Mouse (Mus musculus) skeletal muscle tissue, adult 2 months (tissue): ENCODE data around the gene Slc7a15.

Experiments used
- DNase-seq: peaks from one replicate; pipeline ENCODE4 v3.0.0-alpha.2; 2012; ENCODE audit warnings: low read depth, low spot score

The Slc7a15 gene

DNA sequence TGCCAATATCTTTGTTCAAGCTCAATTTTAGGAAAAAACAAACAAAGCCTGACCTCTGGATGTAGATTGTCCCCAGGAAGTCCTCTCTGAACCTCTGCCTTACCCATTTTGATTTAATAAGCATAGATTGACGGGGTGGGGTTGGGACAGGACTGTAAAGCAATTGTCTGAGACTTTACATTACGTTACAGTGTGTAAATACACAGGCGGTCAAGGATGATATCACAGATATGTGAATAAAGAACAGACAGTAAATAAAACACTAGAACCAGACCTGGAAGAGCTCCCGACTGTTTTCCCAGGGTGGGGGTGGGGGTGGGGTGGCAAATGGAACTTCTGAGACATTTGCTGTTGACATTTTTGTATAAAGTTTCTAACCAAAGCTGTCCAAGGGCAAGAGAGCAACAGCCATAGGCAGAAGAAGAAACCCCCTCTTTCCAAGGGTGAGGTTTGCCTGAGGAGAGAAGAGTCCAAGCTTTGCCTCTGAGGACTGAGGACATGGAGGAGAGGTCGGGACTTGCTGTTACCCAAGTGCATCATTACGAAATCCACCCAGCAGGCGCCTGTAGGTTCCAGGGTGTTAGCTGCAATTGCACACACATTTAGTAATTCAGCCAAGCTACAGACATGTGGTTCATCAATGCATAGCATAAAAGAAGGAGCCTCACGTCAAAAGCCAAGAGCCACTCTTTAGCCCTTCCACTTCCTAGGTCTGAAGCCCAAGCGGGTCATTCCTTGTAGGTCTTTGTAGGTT lies 91.7 kb downstream of the Slc7a15 start:
- DNase-seq: no peak

DNA sequence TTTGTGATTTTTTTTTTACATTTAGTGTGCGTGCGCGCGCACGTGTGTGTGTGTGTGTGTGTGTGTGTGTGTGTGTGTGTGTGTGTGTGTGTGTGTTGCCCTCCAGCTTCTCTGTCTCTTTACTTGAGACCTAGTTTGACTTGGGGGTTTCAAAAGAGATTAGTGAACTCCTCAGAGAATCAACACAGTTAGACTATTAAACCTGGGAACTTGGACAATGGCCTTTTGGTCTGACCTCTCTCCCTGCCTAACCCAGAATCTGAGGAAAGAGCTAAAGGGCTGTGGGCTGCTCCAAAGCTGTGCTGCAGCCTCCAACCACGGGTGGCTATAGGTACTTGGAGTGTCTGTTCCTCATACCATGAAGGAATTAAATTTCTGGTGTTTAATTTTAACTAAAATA lies 94.7 kb downstream of the Slc7a15 start:
- no peak for DNase-seq

DNA sequence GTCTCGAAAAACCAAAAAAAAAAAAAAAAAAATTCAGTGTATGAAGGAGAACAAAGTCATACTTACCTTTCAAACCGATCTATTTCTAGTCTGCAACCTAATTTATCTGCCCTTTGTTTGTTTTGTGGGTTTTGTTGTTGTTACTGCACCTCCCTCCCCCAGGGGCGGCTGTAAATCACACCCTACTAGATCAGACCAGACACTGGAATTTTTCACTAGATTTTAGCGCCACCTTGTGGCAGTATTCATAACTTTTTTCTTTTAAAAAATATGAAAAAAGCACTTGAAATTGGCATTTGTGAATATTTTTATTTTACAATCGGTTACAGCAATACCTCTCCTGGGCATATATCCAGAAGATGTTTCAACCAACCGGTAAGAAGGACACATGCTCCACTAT lies 96.3 kb downstream of the Slc7a15 start:
- DNase-seq: no peak

DNA sequence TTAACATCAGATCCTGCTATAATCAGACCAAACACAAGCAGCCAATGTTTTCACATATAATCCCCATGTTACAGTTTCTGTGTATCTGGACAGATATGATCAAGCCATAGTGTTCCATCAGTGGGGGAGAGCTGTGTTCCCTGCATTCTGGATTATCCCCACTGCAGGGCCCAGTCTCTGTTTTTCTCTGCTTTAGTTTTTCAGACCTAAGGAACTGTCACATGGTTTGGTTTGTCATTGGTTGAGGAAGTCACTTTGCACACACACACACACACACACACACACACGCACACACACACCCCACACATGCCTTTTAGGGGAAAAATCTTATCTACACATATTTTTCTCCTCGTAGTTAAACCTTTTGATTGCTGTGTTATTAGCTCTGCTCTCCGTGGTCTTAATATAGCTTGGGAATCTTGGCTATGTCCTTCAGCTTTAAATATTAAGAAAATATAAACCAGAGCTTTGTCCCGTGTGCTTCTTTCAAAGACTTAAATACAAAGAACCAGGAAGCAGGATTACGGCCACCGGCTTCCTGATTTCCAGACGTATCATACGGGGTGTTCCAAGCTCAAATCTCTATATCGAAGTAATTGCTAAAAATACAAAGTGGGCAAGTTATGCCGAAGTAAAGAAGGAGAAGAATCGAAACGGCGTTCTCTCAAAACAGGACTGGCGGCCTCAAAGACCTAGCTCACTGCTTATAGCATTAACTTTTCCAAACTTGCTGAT lies 97.1 kb downstream of the Slc7a15 start:
- DNase-seq: no peak

DNA sequence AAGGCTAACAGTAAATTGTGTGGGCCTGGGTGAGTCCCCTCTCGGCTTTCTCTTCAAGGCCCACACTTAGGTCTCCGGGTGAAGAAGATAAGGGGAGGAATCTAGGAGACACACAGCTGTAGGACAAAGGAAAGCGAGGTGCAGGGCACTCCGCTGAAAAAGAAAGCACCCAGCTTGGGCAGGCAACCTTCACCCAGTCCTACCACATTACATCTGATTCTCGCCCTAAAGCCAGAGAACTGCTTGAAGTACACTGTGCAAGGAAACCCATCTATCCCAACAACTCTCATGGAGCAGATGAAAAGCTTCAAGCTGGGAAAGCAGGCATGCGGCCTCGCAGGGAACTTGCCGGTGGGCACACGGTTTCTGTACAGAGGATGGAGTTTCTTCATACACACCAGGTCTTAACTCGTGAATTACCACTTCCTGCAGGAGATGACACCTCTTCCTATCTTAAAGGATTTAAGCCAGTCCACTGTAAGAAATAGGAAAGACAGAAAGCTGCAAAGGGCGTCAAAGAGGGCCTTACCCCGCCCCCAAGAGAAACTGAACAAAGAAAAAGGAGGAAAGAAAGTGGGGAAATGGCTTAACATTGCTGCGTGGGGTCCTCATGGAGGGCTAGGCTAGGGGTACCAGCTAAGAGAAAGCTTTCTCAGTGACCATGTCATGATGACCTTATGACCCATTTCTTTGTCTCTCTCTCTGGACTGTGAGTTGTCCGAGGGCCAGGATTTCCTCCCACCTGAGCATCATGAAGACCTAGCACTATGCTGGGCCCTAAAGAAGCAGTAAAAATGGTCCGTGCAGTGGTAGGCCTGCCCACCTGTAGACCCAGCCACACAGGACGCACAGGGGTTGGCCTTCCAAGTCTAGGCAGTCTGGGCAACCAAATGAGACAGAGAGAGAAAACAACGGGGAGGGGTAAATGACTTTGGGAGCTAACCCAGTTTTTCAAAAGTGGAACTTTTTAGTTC lies 98.0 kb downstream of the Slc7a15 start:
- DNase-seq: no peak

DNA sequence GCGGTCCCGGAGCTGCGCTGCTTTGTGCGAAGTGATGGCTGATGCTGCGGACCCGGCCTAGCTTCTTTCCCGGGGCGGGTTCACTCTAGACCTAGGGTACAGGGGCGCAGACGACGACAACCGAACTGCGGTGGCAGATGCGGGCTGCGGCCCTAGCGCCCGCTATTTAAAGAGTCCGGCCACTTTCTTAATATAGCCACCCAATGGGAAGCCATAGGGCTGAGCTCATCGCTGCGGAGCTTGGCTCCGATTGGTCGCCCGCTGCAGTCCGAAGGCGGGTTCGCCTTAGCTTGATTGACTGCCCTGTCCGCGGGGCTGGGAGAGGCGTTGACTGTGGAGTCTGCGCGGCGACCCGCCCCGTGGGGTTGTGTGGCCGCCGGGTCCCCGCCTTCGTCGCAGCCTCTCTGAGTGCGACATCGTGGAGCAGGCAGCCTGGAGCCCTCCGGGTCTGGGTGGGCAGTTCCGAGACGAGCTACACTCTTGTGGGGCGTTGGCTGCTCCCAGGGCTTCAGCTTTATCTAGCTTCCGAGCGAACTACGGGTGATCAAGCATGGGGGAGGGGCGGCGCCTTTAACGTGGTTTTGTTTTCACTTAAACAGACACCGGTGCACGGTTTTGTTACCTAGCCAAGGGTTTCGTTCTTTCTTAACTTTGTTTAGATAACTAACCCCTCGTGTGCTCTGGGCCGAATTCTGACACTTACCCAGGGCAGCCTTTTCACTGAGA lies 98.8 kb downstream of the Slc7a15 start, which contains the start of gene Rhob:
Rhob (minus strand) TSS at position 139 of the 726 bp plus-strand sequence.
- DNase-seq: peak; percentile 99

DNA sequence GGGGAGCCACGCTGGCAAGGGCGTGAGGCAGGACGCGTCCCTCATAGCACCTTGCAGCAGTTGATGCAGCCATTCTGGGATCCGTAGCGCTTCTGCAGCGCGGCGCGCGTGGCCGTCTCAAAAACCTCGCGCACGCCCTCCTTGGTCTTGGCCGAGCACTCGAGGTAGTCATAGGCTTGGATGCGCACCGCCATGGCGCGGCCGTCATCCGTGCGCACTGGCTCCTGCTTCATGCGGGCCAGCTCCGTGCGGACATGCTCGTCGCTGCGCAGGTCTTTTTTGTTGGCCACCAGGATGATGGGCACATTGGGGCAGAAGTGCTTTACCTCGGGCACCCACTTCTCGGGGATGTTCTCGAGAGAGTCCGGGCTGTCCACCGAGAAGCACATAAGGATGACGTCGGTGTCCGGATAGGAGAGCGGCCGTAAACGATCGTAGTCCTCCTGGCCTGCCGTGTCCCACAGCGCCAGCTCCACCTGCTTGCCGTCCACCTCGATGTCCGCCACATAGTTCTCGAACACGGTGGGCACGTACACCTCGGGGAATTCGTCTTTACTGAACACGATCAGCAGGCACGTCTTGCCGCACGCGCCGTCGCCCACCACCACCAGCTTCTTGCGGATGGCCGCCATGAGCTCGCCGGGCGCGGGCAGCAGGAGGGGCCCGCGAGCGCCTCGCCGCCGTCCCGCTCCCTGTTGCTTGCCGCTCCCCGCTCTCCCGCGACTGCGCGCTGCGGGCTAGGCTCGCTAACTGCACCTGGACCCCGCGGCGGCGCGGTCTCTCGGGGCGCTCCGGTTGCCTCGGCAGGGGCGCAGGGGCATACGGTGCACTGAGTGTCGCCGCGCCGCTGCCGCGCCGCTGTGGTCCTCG lies 99.6 kb downstream of the Slc7a15 start:
- peak; percentile 72 for DNase-seq

DNA sequence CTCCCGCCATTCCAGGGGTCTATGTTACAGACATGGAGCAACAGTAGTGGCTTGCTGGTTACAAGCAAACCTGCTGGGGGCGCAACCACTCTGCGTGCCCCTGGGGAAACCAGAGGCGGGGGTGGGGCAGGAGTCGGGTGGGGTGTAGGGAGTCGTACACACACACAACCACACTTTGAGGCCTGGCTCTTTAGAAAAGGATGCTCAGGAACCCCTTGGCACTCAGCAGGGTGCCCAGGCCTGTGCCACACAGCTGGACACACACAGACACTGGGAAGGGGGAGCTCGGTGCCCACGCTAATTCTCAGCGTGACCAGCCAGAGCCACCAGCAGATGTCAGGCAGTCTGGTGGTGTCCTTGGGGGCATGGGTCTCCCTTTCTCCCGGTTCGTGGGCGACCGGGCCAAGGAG lies 100.3 kb downstream of the Slc7a15 start:
- DNase-seq: no peak

DNA sequence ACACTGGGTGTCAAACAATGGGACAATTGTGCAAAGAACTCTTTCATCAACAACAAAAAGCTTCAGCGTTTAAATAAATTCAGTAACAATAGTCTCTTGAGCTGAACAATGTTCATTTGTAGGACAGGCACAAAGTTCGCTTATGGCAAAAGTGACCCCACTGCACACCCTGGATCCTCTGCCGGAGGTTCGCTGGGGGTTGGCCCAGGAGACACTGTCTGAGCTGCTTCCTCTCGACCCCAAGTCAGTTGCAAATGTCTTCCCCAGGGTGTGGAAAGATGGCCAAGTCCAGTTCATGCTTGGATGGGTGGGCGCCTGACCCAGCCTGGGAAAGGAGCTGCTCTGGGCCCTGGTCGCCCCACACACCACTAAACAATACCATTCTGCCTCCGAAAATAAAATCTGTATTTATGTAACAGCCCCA lies 100.7 kb downstream of the Slc7a15 start:
- DNase-seq: no peak

DNA sequence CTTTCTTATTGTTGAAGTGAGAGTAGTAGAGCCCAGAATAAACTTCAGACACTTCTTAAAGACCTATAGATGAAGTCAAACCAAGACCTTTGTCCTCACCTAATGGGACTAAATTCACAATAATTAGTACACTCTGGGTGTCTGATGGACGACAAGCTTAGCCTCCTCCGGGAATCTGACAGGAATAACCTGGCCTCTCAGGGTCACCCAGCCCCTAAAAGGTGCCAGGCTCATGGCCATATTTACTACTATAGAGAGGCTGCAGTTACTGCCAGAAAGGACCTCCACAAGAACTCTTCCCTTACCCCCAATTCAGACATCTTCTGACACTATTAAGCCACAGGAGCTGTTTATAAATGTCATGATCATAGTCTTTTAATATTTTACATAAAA lies 101.6 kb downstream of the Slc7a15 start:
- no peak for DNase-seq

DNA sequence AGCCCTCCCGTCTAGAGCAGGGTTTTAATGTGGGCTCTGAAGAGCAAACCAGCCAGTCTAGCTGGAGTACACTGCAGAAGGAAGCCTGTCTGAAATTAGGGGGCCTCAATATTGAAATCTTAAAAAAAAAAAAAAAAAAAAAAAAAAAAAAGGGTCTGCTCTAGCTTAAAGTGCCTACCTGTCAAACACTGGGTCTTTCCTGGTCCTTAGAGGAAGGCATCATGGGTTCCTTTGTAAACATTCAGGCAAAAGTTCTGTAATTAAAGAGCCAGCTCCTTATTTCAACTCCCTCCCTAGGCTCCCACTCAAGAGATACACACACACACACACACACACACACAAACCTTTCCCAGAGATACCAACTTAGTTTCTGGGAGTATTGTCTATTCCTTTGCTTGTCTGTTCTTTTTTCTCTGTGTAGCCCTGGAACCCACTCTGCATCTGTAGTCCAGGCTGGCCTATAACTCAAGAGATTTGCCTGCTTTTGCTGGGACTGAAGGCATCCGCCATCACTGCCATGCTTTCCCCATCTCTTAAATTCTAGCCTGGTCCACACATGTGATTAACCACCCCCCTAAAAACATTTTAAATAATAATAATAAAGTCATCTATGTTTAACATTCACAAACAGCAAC lies 102.1 kb downstream of the Slc7a15 start:
- no peak for DNase-seq

DNA sequence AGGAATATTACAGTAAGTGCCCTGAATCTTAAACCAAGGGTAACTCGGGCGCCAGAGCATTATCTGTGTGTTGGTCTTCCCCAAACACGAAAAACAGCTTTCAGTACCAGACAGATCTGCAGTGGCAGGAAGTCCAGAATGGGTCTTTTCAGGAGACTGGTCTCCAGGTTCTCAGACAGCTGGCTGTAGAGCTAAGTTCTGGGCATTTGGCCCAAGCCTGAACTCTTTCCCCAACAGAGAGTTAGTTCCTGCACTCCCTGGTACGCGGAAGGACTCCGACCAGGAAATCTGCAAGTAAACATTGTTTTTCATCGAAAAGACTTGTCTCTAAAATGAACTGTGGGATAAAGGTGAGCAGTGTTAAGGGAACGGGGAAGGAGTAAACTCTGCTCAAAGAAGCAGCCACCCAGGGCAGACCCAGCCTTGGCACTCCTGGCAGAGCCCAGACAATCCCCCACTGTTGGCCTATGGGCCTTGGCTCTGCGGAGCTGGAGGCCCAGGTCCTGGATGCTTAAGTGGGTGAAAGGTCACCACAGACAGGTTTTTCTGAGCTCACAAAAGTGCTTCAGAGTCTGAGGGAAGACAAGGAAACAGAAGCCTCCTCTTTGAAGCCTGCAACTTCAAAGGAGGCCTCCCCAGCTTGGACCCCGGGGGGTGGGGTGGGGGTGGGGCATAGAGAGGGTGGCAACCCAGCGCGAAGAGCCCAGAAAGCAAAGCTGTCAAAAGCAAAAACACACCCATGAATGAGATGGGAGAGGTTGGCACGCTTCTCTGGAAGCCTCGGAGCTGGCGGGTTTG lies 102.8 kb downstream of the Slc7a15 start:
- DNase-seq: peak; percentile 54

DNA sequence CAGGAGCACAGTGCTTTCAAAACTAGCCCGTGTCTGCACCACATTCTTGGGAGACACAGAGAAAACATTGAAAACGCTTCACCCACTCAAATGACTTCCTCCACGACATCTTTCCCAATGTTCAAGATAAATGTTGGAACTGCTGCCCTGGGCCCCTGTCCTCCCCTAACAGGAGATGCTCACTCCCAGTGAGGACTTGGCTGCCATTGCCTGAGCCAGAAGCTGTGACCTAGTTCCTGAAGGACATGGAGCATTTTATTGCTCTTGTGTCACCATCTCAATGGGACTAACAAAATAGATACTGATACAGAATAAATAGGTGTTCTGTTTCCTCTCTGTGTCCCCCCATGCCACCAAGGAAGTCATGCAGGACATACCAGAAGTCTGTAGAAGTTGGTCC lies 104.2 kb downstream of the Slc7a15 start:
- DNase-seq: no peak

DNA sequence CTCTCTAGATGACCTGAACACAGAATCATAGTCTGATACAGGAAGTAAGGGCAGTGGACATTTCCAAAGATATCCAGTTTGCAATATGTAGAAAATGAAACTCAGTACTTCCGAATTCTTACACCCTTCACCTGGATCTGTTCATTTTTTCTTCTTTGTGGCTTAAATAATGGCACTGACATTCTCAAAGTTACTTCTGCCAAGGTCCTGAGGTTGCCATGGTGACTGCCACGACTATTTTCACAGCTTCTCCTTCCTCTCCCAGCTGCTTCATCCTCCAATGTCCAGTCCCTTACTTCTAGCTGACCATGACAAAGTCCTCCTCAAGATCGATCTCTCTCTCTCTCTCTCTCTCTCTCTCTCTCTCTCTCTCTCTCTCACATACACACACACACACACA lies 105.5 kb downstream of the Slc7a15 start:
- no peak for DNase-seq

DNA sequence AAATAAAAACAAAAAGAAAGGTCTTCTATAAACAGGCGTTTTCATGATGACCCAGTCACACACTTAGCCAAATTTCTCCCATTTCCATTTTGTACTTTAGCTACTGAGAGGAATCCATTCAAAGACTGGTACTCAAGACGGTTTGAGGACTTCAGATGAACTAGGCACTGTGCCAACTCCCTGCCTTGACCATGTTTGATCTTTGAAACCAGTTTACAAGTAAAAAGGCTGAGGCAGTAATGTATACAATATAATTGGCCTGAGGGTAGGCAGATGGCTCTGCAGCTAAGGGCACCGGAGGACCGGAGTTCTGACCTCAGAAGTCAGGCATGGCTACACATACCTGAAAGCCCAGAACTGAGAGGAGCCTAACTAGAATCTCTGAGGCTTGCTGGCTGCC lies 109.8 kb downstream of the Slc7a15 start:
- no peak for DNase-seq

DNA sequence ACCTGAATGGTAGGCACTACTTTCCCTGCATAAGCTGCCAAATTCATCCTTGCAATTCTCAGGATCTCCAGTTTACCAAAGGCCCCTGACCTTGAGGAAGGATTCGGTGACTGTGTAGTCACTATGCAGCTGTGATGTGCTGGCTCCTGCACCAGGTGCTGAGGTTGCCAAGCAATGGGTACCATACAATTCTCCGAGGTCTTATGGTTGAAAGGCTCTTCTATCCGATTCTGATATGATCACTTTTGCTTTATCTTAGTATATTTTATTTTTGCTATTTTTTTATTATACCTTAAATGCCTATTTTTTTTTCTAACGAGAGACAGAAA lies 110.2 kb downstream of the Slc7a15 start:
- DNase-seq: no peak

DNA sequence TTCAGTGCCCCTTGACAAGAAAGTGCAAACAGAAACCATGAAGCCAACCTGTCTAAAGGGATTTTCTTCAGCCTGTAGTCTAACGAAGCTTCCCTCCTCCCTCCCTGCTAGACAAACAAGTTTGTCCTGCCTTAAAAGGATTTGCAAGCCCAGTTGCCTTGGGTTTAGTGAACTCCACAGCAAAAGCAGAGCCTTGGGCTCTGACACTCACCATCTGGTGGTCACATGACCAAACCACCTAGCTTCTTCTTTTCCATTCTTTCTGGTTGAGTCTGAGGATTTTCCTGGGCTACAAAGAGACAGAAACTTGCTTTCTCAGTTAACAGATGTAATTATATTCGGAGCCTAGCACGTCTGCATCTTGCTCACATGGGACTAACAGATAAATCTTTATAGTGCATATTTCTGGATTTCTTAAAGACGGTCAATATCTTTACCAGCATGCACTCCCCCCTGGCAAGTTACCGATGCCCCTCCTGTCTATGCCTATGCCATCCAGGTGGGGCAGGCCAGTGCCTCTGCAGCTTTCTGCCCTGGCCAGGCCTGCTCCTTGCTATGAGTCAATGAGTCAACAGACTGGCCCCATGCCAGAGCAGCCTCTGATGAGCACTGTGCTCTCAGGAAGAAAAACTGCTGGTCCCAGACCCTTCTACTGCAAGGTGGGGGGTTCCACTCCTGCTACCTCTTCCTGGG lies 110.8 kb downstream of the Slc7a15 start:
- no peak for DNase-seq

DNA sequence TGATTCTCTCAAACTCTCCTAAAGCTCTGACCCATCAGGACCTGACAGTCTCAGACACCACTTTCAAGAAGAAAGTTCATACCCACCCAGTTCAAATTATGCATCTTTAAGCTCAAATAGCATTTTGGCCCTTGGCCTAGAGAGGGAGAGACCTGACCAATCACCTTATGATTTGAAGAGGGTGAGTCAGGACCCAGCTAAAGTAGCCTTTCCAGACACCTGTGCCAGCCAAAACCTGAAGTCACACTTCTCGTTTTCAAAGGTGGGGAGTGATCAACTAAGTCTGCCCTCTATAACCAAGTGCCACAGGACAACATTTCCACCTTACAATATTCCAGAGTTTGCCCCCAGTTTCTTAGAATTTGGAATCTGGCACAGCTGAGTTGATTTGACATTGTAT lies 111.6 kb downstream of the Slc7a15 start:
- no peak for DNase-seq

DNA sequence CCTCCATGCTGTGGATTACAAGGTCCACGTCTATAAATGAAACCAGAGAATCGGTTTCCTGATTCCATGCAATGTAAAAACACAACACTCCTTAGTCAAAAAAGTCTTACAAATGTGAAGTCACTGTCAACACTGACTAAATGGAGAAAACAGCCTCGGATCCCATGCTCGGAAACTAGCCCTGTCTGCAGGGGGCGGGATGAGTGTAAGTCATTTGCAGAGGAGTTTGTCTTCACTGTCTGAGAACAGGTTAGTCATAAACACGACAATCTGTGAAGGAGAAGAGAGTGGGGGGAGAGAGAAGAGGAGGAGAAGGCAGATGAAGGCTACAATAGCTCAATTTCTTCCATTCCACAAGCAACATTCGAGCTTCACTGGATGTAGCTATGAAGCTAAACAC lies 113.6 kb downstream of the Slc7a15 start:
- DNase-seq: no peak
